Mouse (Mus musculus) liver, embryonic 14.5 days (tissue): ENCODE measurements around the gene 4930435E12Rik.
"Not testable (repeated sequence)": the region's sequence is repeated elsewhere in the genome, so short reads cannot be mapped to it uniquely, and the experiment has no call there.

Source experiments
- CTCF ChIP-seq: IDR thresholded peaks from 2 replicates; pipeline ENCODE4 v1.5.1; 2016; ENCODE audit warnings: antibody characterized with exemption, low read depth, control low read depth
- EP300 ChIP-seq: IDR thresholded peaks from 2 replicates; pipeline ENCODE4 v1.6.1; 2016; ENCODE audit warnings: antibody characterized with exemption, low read depth

- not testable (repeated sequence) for TF ChIP-seq CTCF, EP300
Observed at GRCm38 (mm10) chr16:38807796-38808195, 20.8 kb downstream of the 4930435E12Rik start.
